Mouse (Mus musculus) forebrain, embryonic 15.5 days (tissue): Measurements from ENCODE around the gene Tlr2. TPM values are rescaled to one million over a fixed set of nuclear protein-coding genes. Genes with fewer than 3 reads are reported as not detected.

Experiments used
- ATAC-seq: fragments of 200-750 bp; cut with Nextera tagmentation; replicated peaks from 2 replicates; pipeline ENCODE4 v1.8.0; 2017; ENCODE audit warnings: mild to moderate bottlenecking, moderate TSS enrichment, moderate library complexity
- H3K27ac ChIP-seq: fragments of 300-500 bp; sonication (generic); replicated peaks from 2 replicates; pipeline ENCODE4 v1.5.1; 2015; ENCODE audit warnings: mild to moderate bottlenecking, inconsistent platforms
- H3K27me3 ChIP-seq: fragments of 300-500 bp; sonication (generic); 2 replicates; pipeline ENCODE4 v1.6.1; 2015; ENCODE audit warnings: inconsistent platforms
- H3K36me3 ChIP-seq: fragments of 300-500 bp; sonication (generic); 2 replicates; pipeline ENCODE4 v1.6.1; 2015; ENCODE audit warnings: mild to moderate bottlenecking, inconsistent platforms
- H3K4me1 ChIP-seq: fragments of 300-500 bp; sonication (generic); 2 replicates; pipeline ENCODE4 v1.6.1; 2015; ENCODE audit warnings: inconsistent platforms
- H3K4me2 ChIP-seq: fragments of 300-500 bp; sonication (generic); replicated peaks from 2 replicates; pipeline ENCODE4 v1.6.1; 2015; ENCODE audit warnings: mild to moderate bottlenecking, inconsistent platforms
- H3K4me3 ChIP-seq: fragments of 300-500 bp; sonication (generic); 2 replicates; pipeline ENCODE4 v1.5.1; 2015; ENCODE audit warnings: mild to moderate bottlenecking, inconsistent platforms
- H3K9ac ChIP-seq: fragments of 300-500 bp; sonication (generic); replicated peaks from 2 replicates; pipeline ENCODE4 v1.6.1; 2015; ENCODE audit warnings: mild to moderate bottlenecking, inconsistent platforms
- H3K9me3 ChIP-seq: fragments of 300-500 bp; sonication (generic); 2 replicates; pipeline ENCODE4 v1.6.1; 2016; ENCODE audit warnings: inconsistent platforms
- WGBS: fragments of 180-500 bp; shearing (Covaris S2); methylation state at CpG from one replicate; pipeline ENCODE4 v1.1.7; 2015; ENCODE audit warnings: mixed read lengths; 5-methylcytosine and 5-hydroxymethylcytosine counted together
- polyA plus RNA-seq: library from polyadenylated mRNA; unstranded; fragments of >200 nt; fragmentation: Nextera tagmentation; extraction: Ambion mirVana; gene quantifications from 2 replicates; pipeline ENCODE4 v1.2.1, GENCODE M21; 2015

Gene Tlr2
- polyA plus RNA-seq, 1 experiment from 2014 or later, result 0.99 TPM

DNA sequence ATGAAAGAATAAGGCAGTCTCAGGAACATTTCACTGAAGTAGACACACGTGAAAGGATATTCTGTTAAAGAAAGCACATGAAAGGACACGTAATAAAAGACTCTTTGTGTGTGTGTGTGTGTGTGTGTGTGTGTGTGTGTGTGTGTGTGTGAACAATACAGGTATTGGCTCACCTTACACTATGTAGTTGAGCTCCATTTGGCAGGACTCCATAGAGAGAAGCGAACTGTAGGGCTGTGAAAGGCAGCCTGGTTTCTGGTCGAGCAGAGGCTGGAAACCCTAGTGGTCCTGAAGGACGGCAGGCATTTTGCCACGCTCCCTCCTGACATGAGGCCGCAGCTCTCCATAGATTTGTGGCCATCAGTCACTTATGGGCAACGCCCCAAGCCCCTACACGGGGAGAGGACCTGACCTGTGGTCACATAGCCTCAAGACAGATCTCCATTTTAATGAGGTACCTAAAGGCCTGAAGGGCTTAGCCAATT, 22.5 kb upstream of the Tlr2 start:
- 76% methylated on average over 9 of the region's 9 CpGs for WGBS
- no peaks in the 10 kb centered on the region for H3K9me3 ChIP-seq

DNA sequence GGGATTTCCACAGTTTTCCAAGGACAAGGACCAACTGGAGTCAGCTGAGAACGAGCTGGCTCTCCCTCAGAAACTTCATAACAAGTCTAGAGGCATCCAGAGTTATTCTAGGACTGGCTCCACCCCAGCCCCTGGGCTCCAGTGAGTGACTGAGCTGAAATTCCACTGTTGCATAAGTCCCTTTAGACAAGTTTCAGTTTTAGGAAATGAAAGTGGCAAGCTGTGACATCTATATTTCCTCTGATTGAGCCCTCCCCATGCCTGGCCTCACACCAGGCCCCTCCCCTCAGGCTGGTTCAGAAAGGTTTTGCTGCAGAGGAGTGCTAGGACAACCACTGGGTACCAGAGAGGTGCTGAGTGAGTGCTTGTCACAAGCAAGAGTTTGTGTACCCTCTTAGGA, 21.4 kb upstream of the Tlr2 start:
- Histone ChIP-seq H3K27ac (no peak overlapping the region), H3K4me3 (no peak overlapping the region), H3K4me1 (no peaks in the 10 kb centered on the region), H3K36me3 (no peaks in the 10 kb centered on the region), H3K27me3 (no peaks in the 10 kb centered on the region), H3K9ac (no peak overlapping the region), H3K9me3 (no peaks in the 10 kb centered on the region), H3K4me2 (no peak overlapping the region)
- no peak for ATAC-seq
- 61% methylated on average over 1 of the region's 1 CpGs for WGBS

More for the DNA sequence above, 22.5 kb upstream of the Tlr2 start:
- H3K36me3 ChIP-seq, result no peaks in the 10 kb centered on the region
- no peak overlapping the region for H3K27ac ChIP-seq
- ATAC-seq, result no peak
- no peak overlapping the region for H3K9ac ChIP-seq
- H3K27me3 ChIP-seq, result no peaks in the 10 kb centered on the region
- H3K4me2 ChIP-seq, result no peak overlapping the region
- H3K4me1 ChIP-seq, result no peaks in the 10 kb centered on the region
- no peak overlapping the region for H3K4me3 ChIP-seq

DNA sequence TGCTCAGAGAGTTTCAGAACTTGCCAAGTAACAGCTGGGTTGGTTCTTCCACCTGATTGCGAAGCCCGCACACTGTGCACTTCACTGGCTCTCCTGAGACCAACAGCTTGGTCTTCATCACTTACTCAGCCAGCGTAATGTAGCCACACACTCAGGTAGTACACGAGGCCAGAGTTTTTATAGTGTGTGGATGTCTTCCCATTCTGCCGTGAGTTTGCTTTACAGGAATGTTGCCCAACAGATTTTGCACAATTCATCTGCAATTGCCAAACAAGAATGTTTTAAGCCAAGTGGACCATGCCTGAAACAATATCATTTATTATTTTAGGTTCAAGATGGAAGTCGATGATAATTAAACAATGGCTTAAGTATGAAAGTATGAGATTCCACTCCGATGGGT, 18.0 kb upstream of the Tlr2 start:
- H3K27me3 ChIP-seq, result no peaks in the 10 kb centered on the region
- ATAC-seq, result no peak
- no peak overlapping the region for H3K4me2 ChIP-seq
- H3K4me1 ChIP-seq, result no peaks in the 10 kb centered on the region
- no peak overlapping the region for H3K9ac ChIP-seq
- H3K9me3 ChIP-seq, result no peaks in the 10 kb centered on the region
- H3K4me3 ChIP-seq, result no peak overlapping the region
- WGBS, result 91% methylated on average over 7 of the region's 7 CpGs
- H3K36me3 ChIP-seq, result no peaks in the 10 kb centered on the region
- no peak overlapping the region for H3K27ac ChIP-seq

DNA sequence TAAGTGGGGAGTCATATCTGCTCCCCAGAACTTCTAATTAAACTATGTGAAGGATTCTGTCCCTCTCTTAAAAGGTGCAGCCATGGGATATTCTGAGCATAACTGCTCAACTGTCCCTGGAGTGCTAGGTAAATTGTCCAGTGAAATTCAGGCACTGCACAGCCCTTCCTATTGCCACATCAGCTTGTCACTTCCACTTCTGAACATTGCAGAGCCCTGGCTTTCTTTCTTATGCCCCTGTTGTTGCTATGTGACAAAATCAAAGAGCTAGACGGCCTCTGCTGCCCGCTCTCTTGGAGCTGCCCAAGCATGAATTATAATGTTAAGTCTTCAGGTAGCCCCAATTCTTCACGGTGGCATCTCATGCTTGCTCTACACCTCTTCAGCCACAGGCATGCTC, 17.5 kb upstream of the Tlr2 start:
- no peak overlapping the region for H3K4me3 ChIP-seq
- ATAC-seq, result no peak
- no peaks in the 10 kb centered on the region for H3K27me3 ChIP-seq
- no peak overlapping the region for H3K4me2 ChIP-seq
- no peaks in the 10 kb centered on the region for H3K4me1 ChIP-seq
- 77% methylated on average over 3 of the region's 3 CpGs for WGBS
- H3K36me3 ChIP-seq, result no peaks in the 10 kb centered on the region
- no peak overlapping the region for H3K9ac ChIP-seq
- no peak overlapping the region for H3K27ac ChIP-seq
- H3K9me3 ChIP-seq, result no peaks in the 10 kb centered on the region

DNA sequence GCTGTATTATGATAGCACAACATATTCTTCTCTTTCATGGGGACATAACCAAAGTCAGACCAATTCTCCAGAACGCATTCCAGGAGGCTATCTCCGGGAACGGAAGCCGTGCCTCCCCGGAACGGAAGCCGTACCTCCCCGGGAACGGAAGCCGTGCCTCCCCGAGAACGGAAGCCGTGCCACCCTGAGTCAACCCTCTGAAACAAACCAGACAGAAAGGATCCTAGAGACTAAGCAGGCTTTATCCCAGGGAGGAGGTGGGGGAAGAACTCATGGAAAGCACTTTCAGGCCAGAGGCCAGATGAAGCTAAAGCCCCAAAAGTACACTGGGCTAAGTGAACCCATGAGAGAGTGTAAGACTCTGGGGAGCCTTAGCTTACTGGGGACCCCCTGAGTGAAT, 16.1 kb upstream of the Tlr2 start:
- Histone ChIP-seq H3K36me3 (no peaks in the 10 kb centered on the region), H3K27me3 (no peaks in the 10 kb centered on the region), H3K4me1 (no peaks in the 10 kb centered on the region), H3K9me3 (no peaks in the 10 kb centered on the region), H3K4me3 (no peak overlapping the region), H3K9ac (no peak overlapping the region), H3K4me2 (no peak overlapping the region), H3K27ac (no peak overlapping the region)
- WGBS, result 94% methylated on average over 13 of the region's 13 CpGs
- ATAC-seq, result no peak

DNA sequence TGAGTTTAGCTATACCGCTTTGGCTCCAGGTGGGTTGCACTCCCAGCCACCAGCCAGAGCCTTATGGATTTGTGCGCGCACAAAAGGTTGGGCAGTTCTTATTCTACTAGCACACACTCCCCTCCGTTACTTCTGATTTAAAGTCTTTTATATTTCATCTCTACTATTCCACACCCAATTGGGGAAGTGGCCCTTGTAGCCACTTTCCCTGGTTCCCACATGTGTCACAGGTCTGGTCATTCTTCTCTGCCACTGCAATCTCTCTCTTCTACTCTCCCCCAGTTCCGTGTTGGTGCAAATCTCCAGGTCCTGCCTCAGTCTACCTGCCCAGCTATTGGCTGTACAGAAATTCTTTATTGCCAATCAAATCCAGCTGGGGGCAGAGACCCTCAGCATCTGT, 14.1 kb upstream of the Tlr2 start:
- Histone ChIP-seq H3K27ac (no peak overlapping the region), H3K27me3 (no peaks in the 10 kb centered on the region), H3K4me3 (no peak overlapping the region), H3K4me2 (no peak overlapping the region), H3K4me1 (no peaks in the 10 kb centered on the region), H3K9me3 (no peaks in the 10 kb centered on the region), H3K36me3 (no peaks in the 10 kb centered on the region), H3K9ac (no peak overlapping the region)
- no peak for ATAC-seq
- WGBS, result 91% methylated on average over 5 of the region's 5 CpGs

DNA sequence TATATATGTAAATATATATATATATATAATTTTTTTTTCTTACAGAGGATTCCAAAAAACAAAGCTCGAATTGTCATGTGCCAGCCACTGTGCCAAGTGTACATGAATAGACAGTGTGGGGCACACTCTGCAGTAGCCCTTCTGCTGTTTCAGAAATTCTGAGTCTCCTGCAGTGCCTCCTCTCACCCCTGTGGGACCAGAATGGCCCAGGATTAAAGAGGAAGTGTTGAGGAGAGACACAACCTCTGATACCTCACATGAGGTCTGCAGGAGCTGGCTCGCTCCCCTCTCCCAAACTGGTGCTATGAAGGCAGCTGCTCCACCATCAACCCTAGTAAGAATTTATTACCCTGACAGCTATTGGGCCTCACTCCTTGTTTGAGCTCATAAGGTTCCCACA, 7.8 kb upstream of the Tlr2 start:
- no peak for ATAC-seq
- H3K27me3 ChIP-seq, result no peaks in the 10 kb centered on the region
- WGBS, result 86% methylated on average over 2 of the region's 2 CpGs

DNA sequence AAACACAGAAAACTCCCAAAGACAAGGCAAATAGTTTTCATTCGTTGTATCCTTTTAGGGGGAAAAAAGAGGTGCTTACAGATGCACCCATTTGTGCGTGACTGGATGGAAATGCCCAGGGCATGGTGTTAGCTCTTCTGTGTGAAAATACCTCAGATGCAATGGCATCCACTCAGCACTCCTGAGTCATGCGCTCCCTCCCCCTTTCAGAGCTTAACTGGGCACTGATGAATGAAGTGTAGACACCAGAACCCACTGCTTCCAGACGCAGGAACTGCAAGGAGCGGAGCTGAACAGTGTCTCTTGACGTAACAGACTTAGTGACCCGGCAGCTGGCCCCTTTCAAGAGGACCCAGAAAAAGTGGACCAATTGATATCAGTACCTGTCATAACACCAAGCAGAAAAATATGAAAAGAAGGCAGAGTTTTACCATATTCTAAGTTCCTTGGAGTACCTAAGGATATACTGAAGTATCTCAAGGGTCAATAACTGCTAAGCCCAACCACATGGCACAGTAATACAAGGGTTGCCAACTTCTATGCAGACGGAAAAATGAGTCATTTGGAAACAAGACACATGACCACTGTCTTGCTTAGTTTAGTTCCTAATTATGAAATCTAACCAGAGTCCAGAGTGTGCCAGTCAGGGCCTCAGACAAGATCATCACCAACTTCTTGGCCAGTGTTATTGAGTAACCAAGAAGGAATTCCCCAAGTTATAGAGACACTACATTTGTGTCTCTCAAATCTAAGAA, 3.4 kb upstream of the Tlr2 start:
- H3K9ac ChIP-seq, result no peak overlapping the region
- WGBS, result 78% methylated on average over 8 of the region's 8 CpGs
- H3K36me3 ChIP-seq, result no peaks in the 10 kb centered on the region
- H3K4me2 ChIP-seq, result no peak overlapping the region
- no peak for ATAC-seq
- H3K9me3 ChIP-seq, result no peaks in the 10 kb centered on the region
- no peaks in the 10 kb centered on the region for H3K27me3 ChIP-seq
- no peak overlapping the region for H3K4me3 ChIP-seq
- peaks cover 9% of the 10 kb centered on the region for H3K4me1 ChIP-seq
- no peak overlapping the region for H3K27ac ChIP-seq

More for the DNA sequence above, 7.8 kb upstream of the Tlr2 start:
- no peak overlapping the region for H3K4me3 ChIP-seq
- no peaks in the 10 kb centered on the region for H3K36me3 ChIP-seq
- H3K4me1 ChIP-seq, result no peaks in the 10 kb centered on the region
- no peak overlapping the region for H3K4me2 ChIP-seq
- no peaks in the 10 kb centered on the region for H3K9me3 ChIP-seq
- H3K9ac ChIP-seq, result no peak overlapping the region
- H3K27ac ChIP-seq, result no peak overlapping the region

DNA sequence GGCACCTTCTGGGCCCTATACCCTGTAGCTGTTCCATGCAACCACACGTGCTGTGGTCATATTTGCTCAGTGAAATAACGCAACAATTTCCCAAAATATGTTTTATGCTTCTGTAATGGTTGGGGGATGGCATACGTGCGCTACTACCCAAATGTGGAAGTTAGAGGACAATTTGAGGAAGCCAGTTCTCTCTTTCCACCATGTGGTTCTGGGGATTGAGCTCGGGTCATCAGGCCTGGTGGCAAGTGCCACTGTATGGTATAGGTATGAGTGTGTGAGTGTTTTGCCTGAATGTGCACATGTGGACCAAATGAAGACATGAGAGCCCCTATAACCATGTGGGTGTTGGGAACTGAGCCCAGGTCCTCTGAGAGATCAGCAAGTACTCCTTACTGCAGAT, 2.1 kb downstream of the Tlr2 start:
- WGBS, result 96% methylated on average over 5 of the region's 5 CpGs
- no peaks in the 10 kb centered on the region for H3K27me3 ChIP-seq
- H3K9me3 ChIP-seq, result no peaks in the 10 kb centered on the region

DNA sequence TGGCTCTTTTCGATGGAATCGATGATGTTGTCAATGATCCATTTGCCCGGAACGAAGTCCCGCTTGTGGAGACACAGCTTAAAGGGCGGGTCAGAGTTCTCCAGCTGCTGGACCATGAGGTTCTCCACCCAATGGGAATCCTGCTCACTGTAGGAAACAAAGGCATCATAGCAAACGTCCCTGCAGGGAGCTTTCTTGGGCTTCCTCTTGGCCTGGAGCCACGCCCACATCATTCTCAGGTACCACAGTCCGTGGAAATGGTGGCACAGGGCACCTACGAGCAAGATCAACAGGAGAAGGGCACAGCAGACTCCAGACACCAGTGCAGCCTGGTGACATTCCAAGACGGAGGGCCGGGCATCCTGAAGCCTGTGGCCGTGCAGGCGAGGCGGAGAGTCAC, 4.9 kb downstream of the Tlr2 start:
- WGBS, result 85% methylated on average over 15 of the region's 15 CpGs
- no peak for ATAC-seq
- Histone ChIP-seq H3K27me3 (no peaks in the 10 kb centered on the region), H3K4me3 (no peak overlapping the region), H3K4me1 (peaks cover 8% of the 10 kb centered on the region), H3K9ac (no peak overlapping the region), H3K36me3 (no peaks in the 10 kb centered on the region), H3K9me3 (no peaks in the 10 kb centered on the region), H3K4me2 (no peak overlapping the region), H3K27ac (no peak overlapping the region)

More for the DNA sequence above, 2.1 kb downstream of the Tlr2 start:
- no peak overlapping the region for H3K27ac ChIP-seq
- H3K4me2 ChIP-seq, result no peak overlapping the region
- H3K4me1 ChIP-seq, result peaks cover 9% of the 10 kb centered on the region
- no peak overlapping the region for H3K4me3 ChIP-seq
- no peak overlapping the region for H3K9ac ChIP-seq
- no peaks in the 10 kb centered on the region for H3K36me3 ChIP-seq
- no peak for ATAC-seq

DNA sequence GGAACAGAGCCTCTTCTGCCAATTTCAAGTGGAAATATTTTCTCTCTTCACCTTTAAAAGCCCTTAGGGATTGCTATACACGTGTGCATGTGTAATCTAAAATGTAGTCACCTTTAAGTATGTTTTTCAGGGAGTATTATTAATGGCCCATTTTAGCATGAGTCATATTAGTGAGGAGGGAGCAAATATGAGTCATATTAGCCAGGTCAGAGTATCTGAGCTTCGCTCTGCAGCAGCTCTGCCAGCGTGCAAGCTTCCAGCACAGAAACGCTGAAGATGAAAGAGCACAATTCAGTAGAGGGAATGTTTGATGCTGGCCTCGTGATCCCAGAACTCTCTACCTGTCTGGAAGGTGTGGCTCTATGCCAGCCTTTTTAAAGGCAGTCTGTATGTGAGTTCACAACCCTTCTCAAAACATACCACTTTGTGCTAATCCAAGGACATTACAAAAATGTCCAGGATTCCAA, 13.4 kb downstream of the Tlr2 start:
- Histone ChIP-seq H3K4me2 (no peak overlapping the region), H3K36me3 (no peaks in the 10 kb centered on the region), H3K9ac (no peak overlapping the region), H3K27me3 (no peaks in the 10 kb centered on the region), H3K9me3 (no peaks in the 10 kb centered on the region), H3K4me3 (no peak overlapping the region), H3K27ac (no peak overlapping the region), H3K4me1 (no peaks in the 10 kb centered on the region)
- 77% methylated on average over 5 of the region's 5 CpGs for WGBS
- ATAC-seq, result no peak

DNA sequence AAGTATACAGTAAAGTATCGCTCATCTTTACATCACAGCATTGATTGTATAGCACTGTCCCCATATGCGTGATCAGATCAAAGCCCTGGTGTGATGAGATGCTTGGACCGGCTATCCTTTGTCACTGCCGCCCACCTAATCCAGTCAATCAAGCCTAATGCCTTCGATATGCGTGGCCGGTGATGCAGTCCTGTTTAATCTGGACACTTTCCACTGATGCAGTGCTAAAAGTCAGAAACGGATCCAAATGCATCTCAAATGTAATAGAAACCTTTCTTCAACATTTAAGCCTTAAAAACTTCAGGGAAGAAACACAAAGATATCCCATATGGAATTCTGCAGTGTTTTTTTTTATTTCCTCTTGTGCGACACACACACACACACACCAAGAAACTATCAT, 13.9 kb downstream of the Tlr2 start:
- Histone ChIP-seq H3K27ac (no peak overlapping the region), H3K27me3 (no peaks in the 10 kb centered on the region), H3K9ac (no peak overlapping the region), H3K4me2 (no peak overlapping the region), H3K36me3 (no peaks in the 10 kb centered on the region), H3K9me3 (no peaks in the 10 kb centered on the region), H3K4me1 (no peaks in the 10 kb centered on the region), H3K4me3 (no peak overlapping the region)
- 89% methylated on average over 9 of the region's 9 CpGs for WGBS
- ATAC-seq, result no peak

DNA sequence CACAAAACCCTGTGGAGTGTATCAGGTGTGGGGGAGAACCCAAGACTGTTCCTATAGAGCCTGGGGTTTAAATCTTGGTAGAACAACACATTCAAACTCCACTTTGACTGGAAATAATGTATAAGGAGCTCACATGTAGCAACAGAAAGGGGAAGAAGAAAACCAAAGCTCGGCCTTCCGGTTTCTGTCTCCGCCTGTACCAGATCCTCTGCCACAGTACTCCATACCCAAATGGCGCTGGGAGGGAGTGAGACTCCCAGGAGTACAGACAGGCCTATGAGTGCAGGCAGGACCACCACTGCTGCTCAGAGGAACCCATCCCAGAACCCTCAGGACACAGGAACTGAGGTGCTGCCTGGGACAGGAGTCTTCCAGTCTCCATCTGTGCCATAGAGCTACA, 17.8 kb downstream of the Tlr2 start:
- 96% methylated on average over 4 of the region's 4 CpGs for WGBS
- Histone ChIP-seq H3K9ac (no peak overlapping the region), H3K4me2 (no peak overlapping the region), H3K36me3 (no peaks in the 10 kb centered on the region), H3K27ac (no peak overlapping the region), H3K27me3 (no peaks in the 10 kb centered on the region), H3K4me3 (no peak overlapping the region), H3K4me1 (no peaks in the 10 kb centered on the region), H3K9me3 (no peaks in the 10 kb centered on the region)
- ATAC-seq, result no peak
